Mouse (Mus musculus) forebrain, postnatal 0 days (tissue): Measurements from ENCODE around the gene Hoxc8. TPM values are rescaled to one million over a fixed set of nuclear protein-coding genes. Genes with fewer than 3 reads are reported as not detected.

Experiments
- ATAC-seq: fragments of 200-750 bp; cut with Nextera tagmentation; 2 replicates; pipeline ENCODE4 v1.8.0; 2017; ENCODE audit warnings: mild to moderate bottlenecking, moderate library complexity
- DNase-seq: peaks from one replicate; pipeline ENCODE4 v3.0.0-alpha.2; 2015
- H3K27ac ChIP-seq: fragments of 300-500 bp; sonication (generic); 2 replicates; pipeline ENCODE4 v1.5.1; 2014; ENCODE audit warnings: low read depth, mild to moderate bottlenecking, antibody characterized with exemption, low read length, moderate library complexity, mixed read lengths
- H3K27me3 ChIP-seq: fragments of 300-500 bp; sonication (generic); 2 replicates; pipeline ENCODE4 v1.6.1; 2014; ENCODE audit warnings: mild to moderate bottlenecking, low read length, mixed read lengths; ENCODE audit not compliant: insufficient read depth
- H3K36me3 ChIP-seq: fragments of 300-500 bp; sonication (generic); 2 replicates; pipeline ENCODE4 v1.6.1; 2014; ENCODE audit warnings: mild to moderate bottlenecking, moderate library complexity; ENCODE audit not compliant: insufficient read depth
- H3K4me1 ChIP-seq: fragments of 300-500 bp; sonication (generic); 2 replicates; pipeline ENCODE4 v1.6.1; 2014; ENCODE audit warnings: antibody characterized with exemption; ENCODE audit not compliant: insufficient read depth
- H3K4me2 ChIP-seq: fragments of 300-500 bp; sonication (generic); 2 replicates; pipeline ENCODE4 v1.6.1; 2014; ENCODE audit warnings: low read depth, mild to moderate bottlenecking, moderate library complexity
- H3K4me3 ChIP-seq: fragments of 300-500 bp; sonication (generic); 2 replicates; pipeline ENCODE4 v1.5.1; 2014; ENCODE audit warnings: low read depth, low read length, mixed read lengths
- H3K9ac ChIP-seq: fragments of 300-500 bp; sonication (generic); 2 replicates; pipeline ENCODE4 v1.6.1; 2014; ENCODE audit warnings: mild to moderate bottlenecking
- H3K9me3 ChIP-seq: fragments of 300-500 bp; sonication (generic); 2 replicates; pipeline ENCODE4 v1.6.1; 2016; ENCODE audit warnings: low read length
- CTCF ChIP-seq: sonication (generic); IDR thresholded peaks from 2 replicates; pipeline ENCODE4 v1.5.1; 2016; ENCODE audit warnings: antibody characterized with exemption, control low read depth, low read depth
- WGBS: fragments of 180-500 bp; shearing (Covaris S2); extraction: QIAGEN DNeasy Blood & Tissue Kit; methylation state at CpG from one replicate; pipeline ENCODE4 v1.1.7; 2014; 5-methylcytosine and 5-hydroxymethylcytosine counted together
- polyA plus RNA-seq: library from polyadenylated mRNA; unstranded; fragments of >200 nt; fragmentation: Nextera tagmentation; extraction: Ambion mirVana; gene quantifications from 2 replicates; pipeline ENCODE4 v1.2.1, GENCODE M21; 2015
- total RNA-seq: library from RNA; depleted of rRNA; stranded (reverse); fragments of >200 nt; gene quantifications from 2 replicates; pipeline ENCODE4 v1.2.3, GENCODE M21; 2014

The Hoxc8 gene
- total and polyA plus RNA-seq, 2 experiments from 2014 or later: not detected

- H3K4me2 ChIP-seq: no peak overlapping the region
- DNase-seq (no peak), ATAC-seq (no peak)
- H3K4me1 ChIP-seq: no peaks in the 10 kb centered on the region
- H3K9me3 ChIP-seq: no peaks in the 10 kb centered on the region
- WGBS: 3% methylated on average over 13 of the region's 13 CpGs
- TF ChIP-seq CTCF: no peak
- H3K9ac ChIP-seq: no peak overlapping the region
- no peak overlapping the region for H3K4me3 ChIP-seq
- H3K27ac ChIP-seq: no peak overlapping the region
- H3K27me3 ChIP-seq: peaks cover 93% of the 10 kb centered on the region
- H3K36me3 ChIP-seq: no peaks in the 10 kb centered on the region
Measured at GRCm38 (mm10) chr15:102978615-102979515, 11.5 kb upstream of the Hoxc8 start.

GRCm38 (mm10) chr15:102979936-102980335 is 10.5 kb upstream of the Hoxc8 start:
- ATAC-seq: no peak
- 0% methylated on average over 1 of the region's 1 CpGs for WGBS
- Histone ChIP-seq H3K4me2 (no peak overlapping the region), H3K4me3 (no peak overlapping the region), H3K27me3 (peaks cover 93% of the 10 kb centered on the region), H3K4me1 (no peaks in the 10 kb centered on the region), H3K27ac (no peak overlapping the region), H3K36me3 (no peaks in the 10 kb centered on the region), H3K9ac (no peak overlapping the region), H3K9me3 (no peaks in the 10 kb centered on the region)
- no peak for DNase-seq
- TF ChIP-seq CTCF: no peak

GRCm38 (mm10) chr15:102980352-102980751 is 10.1 kb upstream of the Hoxc8 start:
- H3K36me3 ChIP-seq: no peaks in the 10 kb centered on the region
- H3K9ac ChIP-seq: no peak overlapping the region
- 4% methylated on average over 11 of the region's 11 CpGs for WGBS
- H3K4me3 ChIP-seq: no peak overlapping the region
- no peak for DNase-seq
- H3K4me1 ChIP-seq: no peaks in the 10 kb centered on the region
- no peak overlapping the region for H3K27ac ChIP-seq
- ATAC-seq: no peak
- no peak for TF ChIP-seq CTCF
- H3K4me2 ChIP-seq: no peak overlapping the region
- H3K9me3 ChIP-seq: no peaks in the 10 kb centered on the region
- peaks cover 93% of the 10 kb centered on the region for H3K27me3 ChIP-seq

- TF ChIP-seq CTCF: no peak
- Histone ChIP-seq H3K9ac (no peak overlapping the region), H3K4me1 (no peaks in the 10 kb centered on the region), H3K4me3 (peak overlapping the region; percentile 16), H3K4me2 (peak overlapping the region; percentile 33; the same call in 1 of the 2 replicates), H3K27ac (no peak overlapping the region), H3K9me3 (no peaks in the 10 kb centered on the region), H3K36me3 (no peaks in the 10 kb centered on the region), H3K27me3 (peaks cover 93% of the 10 kb centered on the region)
- WGBS: under 1% methylated on average over 14 of the region's 14 CpGs
- DNase-seq: no peak
- no peak for ATAC-seq
Measured at GRCm38 (mm10) chr15:102980912-102981311, 9.5 kb upstream of the Hoxc8 start.

- H3K4me2 ChIP-seq: peak overlapping the region; percentile 33
- peak overlapping the region; percentile 16 for H3K4me3 ChIP-seq
- H3K27ac ChIP-seq: no peak overlapping the region
- H3K27me3 ChIP-seq: peaks cover 96% of the 10 kb centered on the region
- no peaks in the 10 kb centered on the region for H3K9me3 ChIP-seq
- 1% methylated on average over 88 of the region's 88 CpGs for WGBS
- ATAC-seq (no peak; the same call in 1 of the 2 replicates), DNase-seq (no peak)
- no peaks in the 10 kb centered on the region for H3K4me1 ChIP-seq
- H3K36me3 ChIP-seq: no peaks in the 10 kb centered on the region
- TF ChIP-seq CTCF: no peak
- H3K9ac ChIP-seq: no peak overlapping the region
Measured at GRCm38 (mm10) chr15:102981379-102982288, 8.8 kb upstream of the Hoxc8 start.

- Histone ChIP-seq H3K27me3 (peaks cover 99% of the 10 kb centered on the region), H3K4me3 (no peak overlapping the region), H3K9me3 (no peaks in the 10 kb centered on the region), H3K36me3 (no peaks in the 10 kb centered on the region), H3K27ac (no peak overlapping the region), H3K4me2 (no peak overlapping the region), H3K9ac (no peak overlapping the region), H3K4me1 (no peaks in the 10 kb centered on the region)
- no peak for ATAC-seq
- 2% methylated on average over 12 of the region's 12 CpGs for WGBS
- DNase-seq: no peak
- TF ChIP-seq CTCF: no peak
Measured at GRCm38 (mm10) chr15:102983716-102984115, 6.7 kb upstream of the Hoxc8 start.
